Mouse (Mus musculus) CH12F3 (cell line): ENCODE measurements around the gene Itga6.

Experiments used
- in situ Hi-C: fragments of 300-500 bp; cut with MboI; formaldehyde crosslinking; loops from 2 replicates; pipeline ENCODE4 v1.14.3; 2020; ENCODE audit warnings: low sequenced_read_pairs

Gene Itga6

DNA sequence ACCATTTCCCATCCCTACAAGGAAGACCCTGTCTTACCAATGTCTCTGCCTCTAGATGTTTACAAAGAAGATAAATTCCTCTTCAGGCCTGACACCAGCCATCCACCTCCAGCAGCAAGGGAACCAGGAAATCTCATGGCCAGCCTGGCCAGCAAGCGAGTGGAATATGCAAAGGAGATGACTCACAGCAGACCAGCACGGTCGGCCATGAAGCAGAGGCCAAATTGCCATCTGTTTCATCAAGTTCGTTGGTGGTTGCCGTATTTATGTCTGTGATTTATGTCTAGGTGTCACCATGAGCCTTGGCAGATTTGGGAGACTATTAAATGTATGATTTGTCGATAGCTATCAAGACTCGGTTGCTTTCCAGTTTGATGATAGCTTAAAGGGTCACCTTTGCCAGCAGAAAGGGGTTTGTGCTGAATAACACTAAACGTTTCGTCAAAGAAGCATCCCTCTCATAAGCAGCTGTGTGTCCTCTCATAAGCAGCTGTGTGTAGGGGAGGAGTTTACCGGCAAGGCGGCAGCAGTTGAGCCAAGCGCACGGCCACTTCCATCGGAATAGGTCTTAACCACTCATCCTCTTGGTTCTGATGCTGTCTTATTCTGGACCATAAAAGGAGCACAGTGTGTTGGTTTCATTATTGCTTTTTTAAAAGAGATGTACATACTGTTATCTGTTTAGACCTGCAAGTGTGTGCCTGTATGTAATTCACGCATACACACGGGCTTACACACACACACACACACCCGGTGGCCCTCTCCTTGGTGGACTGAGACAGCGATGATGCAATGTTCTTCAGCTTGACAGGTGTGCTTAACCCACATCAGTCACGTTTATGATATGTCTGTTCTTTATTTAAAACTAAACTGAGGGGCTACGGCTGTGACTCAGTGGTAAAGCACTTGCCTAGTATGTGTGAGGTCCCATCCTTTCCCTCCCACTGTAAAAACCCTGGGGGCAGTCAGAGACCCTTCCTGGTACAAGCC lies 14.5 kb upstream of the Itga6 start:
- in situ Hi-C loops = no loop called here

DNA sequence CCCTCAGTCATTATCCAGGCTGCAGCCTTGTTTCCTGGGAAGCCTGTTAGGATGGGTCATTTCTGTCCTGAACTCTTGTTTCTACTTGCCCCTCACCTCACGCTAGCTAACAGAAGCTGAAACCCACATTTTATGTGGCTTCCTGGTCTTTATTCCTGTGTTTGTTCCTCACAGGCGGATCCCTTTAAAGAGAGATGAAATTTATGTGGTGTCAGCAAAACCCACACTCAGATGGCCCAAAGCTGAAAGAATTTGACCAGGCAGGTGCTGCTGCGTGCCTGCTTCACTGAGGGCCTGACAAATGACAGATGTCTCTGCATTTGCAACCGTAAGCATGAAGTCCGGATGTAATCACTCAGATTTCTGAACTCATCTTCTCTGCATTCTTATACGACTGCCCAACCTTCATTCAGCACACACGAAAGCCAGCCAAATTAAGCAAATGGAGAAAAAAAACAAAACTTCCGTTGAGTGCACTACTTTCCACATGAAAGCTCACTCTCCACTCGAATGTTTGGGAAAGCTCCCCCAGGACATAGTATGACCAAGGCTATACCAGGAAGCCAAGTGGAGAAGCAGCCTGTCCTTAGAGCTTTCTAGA lies 10.5 kb upstream of the Itga6 start:
- in situ Hi-C loops = no loop called here

DNA sequence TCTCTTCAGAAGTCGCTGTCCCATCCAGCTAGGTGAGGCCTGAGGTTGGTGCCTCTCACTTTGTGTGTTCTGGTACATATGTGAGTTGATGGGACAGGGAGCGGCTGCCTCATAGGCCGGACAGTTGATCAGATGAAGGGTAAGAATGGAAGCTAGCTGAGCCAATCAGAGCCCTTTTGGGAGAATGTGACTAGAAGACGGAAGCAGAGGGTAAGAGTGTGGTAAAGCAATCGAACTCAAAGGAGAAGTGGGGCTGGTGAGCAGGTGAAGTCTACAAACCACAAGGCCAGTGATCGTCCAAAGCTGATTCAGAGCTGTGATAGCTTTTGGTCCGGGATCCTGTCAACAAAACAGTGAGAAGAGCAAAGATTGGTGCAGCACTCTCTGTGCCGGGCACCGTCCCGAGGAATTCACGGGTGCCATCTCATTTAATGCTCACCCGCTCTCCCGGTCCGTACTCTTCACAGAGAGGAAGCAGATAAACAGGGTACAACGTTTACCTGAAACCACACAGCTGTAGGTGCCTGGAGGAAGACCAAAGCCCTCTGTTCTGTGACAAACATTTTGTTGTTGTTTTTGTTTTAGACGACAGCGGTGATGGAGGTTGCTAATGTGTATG lies 9.8 kb upstream of the Itga6 start:
- in situ Hi-C loops = no loop called here

DNA sequence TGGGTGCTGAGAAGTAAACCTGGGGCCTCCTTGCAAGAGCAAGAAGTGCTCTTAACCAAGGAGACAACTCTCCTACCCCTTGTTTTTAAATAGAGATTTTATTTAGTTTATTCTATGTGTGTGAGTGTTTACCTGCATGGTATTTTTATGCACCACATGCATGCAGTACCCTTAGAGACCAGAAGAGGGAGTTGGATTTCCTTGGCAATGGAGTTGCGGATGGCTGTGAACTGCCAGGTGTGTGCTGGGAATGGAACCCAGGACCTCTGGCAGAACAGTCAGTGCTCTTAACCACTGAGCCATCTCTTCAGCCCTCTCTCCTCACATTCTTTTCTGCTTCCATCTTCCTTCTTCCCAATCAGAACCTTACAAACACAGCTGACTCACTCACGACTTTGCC lies 9.2 kb upstream of the Itga6 start:
- in situ Hi-C loops = no loop called here

DNA sequence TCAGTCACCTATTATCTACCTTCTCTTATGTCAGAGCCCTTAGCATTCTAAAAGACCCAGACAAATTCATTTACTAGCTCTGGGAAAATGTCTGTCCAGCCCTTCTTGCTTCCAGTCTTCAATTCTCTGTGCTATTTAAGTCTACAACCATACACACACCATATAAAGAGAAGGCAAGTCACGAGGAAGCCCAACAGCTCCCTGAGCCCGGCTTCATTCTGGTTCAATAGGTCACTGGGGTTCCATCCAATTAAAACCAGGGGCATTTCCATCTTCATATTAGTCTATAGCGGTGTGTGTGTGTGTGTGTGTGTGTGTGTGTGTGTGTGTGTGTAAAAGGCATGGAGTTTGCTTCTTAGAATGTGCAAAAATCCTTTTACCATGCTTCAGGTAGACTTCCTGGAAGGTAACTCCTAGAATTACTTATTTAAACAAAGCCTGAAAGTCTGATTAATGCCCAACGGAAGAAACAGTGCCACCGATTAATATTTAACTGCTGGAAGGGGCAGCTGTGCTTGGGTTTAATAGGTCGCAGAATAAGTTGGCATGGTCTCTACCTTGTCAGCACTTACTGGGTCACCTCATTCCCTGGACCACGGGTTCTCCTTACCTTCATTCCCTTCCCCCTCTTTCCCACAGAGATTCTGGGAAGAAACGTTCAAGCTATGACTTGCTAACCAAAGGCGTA lies 6.1 kb upstream of the Itga6 start:
- in situ Hi-C loops = no loop called here

DNA sequence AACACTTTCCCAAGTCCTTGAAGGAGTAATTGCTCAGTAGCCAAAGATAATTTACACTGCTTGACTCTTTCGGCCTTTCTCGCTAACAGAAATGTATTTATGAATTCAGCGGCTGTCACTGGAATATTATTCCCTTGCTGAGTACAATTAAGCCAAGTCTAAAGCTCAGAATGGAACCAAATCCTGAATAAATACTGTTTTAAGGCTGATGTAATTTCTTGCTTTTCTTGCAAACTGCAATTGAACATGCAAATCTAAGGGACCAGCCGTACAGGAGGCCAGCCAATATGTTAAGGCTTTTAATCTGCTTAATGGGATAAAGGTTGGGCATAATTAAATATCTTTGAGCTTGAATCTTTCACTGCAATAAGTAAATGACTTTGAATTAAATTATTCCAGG lies 2.9 kb upstream of the Itga6 start:
- in situ Hi-C loops = no loop called here

DNA sequence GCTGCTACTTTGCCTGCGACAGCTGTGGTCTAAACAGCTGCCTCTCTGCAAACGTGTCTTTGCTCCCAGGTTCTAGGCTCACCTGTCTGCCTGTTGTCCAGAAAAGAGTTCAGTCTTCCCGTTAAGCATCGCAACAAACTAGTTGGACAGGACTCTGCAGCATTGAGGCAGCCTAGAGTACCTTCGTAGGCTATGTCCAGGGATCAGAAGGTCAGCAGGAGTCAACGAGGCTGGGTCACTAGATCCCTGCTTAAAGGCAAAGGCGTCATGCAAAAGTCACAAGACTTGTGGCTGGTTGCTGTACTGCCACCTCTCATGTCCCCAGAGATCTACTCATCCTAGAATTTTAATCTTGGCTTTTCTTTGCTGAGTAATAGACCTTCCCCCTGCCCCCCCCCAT lies 2.0 kb upstream of the Itga6 start:
- in situ Hi-C loops = no loop called here

DNA sequence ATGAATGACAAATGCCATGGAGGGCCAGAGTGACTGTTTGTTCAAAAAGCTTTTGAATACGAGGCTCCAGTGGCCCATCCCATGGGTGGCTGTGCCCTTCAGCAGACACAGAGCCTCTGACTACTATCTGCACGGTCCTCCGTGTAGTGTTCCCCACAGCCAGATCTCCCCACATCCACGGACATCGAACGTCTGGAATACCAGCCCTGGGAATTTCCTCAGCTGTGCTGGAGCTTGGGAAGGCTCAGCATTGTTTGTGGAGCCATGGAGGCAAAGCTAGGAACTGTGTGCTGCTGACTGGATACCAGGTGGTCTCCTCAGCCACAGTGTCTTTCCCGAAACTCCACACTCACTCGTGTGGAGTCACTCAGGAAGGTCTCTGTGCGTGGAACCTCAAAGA lies 1.1 kb upstream of the Itga6 start:
- in situ Hi-C loops = no loop called here

DNA sequence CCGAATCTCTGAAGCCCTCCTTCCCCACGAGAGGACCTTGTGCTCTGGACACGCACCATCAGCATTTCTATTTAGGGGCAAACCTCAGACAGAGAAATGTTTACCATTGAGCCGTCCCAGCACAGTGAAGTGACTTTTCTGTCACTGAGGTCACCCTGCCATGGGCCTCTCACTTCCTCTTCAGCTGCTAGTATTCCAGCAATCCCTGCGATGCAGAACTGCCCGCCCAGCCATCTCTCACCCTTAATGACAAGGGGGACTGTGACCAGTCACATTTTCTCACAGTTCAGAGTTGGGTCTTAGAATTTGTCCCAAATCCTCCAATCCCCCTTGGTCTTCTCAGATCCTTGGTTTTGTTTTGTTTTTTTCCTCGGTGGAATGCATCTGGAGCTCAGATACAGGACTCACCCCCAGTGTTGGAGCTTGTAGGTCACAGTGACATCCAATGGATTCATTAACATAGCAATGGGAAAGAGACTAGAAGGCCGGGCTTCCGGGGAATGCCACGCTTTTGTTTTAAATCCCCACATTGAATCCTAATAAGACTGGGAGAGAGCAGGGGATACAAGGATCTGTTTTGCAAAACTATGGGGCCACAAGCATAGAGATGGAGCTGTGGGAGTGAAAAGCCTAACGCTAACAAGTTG lies 432 bp upstream of the Itga6 start:
- in situ Hi-C loops = no loop called here

DNA sequence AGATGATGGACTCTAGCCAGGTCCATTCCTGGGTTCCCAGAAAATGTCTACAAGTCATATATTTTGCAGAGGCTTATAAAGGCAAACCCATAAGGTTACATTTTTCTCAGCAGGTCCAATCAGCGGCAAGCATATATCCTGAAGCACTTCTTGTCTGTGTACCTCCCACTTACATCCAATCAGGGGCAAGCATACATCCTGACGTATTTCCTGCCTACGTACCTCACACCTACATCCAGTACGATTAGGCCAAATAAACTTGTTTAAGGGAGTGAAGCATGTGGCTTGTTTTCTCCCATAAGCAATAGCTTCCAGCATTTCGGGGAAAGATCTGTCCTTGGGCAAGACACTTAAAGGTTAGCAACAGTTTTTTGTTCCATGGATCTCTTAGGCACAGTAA lies 3.0 kb downstream of the Itga6 start:
- in situ Hi-C loops = no loop called here

DNA sequence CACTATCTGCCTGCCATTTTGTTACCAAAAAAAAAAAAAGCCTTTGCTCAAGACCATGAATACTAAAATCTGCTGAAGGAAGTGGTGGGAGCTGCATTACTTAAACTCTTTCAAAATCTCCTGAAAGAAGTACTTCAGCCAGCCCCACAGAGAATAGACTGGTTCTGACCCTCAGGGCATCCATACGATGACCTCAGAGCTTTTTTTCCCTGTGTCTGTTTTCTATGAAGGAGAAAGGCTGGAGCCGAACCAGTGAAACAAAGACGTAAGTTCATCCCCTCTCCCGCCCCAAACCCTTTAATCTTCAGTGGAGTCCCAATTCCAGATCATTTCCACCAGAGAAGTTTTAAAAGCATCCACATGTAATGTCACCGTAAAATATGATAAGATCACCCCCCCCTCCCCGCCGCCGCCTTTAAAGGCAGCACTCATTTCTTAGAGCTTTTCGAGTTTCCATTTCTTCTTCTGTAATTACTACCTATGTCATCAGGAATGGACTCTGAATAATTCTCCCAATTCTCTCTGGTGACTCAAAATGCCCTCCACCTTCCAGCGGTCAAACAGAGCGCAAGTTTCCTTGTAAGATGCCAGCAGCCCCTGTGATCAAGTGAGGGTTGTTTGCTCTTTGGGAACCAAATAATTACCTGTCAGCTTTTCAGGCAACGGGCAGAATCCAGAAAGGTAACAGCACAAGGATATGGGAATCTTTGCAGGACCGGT lies 4.1 kb downstream of the Itga6 start:
- in situ Hi-C loops = no loop called here

DNA sequence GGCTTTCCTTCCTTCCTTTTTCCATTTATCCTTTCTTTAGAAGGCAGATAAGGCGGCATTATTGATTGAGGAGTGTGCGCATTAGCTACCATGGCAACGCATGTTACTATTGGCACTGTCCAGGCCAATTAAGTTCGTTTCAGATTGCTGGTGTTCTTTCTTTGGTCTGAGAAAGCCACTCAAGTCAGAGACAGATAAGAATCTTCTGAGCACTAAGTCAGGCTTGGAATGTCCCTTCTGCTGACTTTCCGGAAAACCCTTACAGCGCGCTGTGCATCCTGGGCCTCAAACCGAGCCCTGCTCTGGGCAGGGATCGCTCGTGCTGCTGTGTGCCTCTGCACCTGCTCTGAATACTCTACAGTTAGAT lies 4.7 kb downstream of the Itga6 start:
- in situ Hi-C loops = no loop called here

DNA sequence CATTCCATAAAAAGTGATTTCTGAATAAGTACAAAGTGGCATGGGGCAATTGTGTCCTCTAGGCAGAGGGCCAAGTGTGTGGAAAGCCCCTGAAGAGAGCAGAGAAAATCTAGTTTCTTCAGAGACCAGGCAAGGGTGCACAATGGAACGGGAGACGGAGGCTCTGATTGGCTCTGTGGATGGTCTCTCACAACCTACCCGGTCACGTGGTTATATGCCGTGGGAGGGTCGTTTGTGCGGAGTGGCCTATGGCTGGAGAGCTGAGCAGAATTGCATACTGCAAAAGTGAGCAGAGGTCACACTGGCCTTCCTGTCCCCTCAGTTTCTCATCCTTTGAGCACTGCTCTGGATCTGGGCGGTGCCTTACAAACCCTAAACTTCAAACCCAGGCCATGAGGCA lies 5.9 kb downstream of the Itga6 start:
- in situ Hi-C loops = no loop called here

DNA sequence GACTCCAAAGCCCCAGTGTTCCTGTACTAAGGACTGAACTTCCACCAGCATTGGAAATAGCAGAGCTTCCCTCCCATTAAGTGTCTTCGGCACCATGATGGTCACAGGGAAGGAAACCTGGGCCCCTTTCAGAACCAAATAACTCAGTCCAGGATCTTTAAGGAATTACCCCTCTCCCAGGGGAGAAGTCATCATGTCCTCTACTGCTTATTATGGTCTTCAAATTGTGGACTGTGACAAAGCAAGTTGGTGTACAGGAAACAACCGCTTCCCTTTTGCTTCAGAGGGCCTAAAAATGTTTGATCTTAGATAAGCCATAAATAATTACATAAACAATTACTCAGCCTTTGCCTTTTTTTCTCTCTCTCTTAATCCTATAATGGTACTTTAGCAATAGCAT lies 6.4 kb downstream of the Itga6 start:
- in situ Hi-C loops = no loop called here

DNA sequence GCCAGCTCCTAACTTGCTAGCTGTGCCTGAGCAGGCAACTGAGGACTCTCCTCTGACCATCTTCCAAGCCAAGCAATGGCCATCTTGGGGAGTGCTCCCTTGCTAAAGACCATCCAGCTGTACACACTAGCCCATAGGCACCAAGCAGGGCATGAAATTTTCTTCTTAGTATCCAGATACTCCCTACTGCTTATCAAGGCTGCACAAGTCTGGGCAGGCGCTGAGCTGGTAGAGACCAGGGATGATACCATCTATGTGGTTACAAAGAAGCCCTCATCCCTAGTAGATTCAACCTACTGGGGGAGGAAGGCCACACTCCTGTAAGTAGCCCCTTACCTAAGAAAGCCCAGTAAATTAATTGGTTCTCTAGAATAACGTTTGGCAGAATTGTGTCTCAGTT lies 7.0 kb downstream of the Itga6 start:
- in situ Hi-C loops = no loop called here

DNA sequence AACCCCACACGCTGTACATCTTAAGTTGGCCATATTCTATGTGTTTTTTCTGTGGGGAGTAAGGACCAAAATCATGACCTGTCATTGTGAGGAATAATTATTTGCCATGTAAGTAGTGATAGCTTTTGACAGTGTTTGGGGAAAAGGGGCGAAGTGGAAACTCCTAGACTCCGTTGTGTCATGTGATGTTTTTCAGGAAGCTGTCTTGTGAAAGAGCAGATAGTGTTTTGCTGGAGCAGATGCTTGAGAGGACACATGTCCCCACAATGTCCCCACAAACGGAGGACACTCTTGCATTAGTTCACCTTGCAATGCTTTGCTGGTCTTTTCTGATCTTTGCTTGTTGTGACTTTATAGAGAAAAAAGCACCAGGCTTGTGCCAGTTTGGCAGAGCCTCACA lies 7.7 kb downstream of the Itga6 start:
- in situ Hi-C loops = no loop called here

DNA sequence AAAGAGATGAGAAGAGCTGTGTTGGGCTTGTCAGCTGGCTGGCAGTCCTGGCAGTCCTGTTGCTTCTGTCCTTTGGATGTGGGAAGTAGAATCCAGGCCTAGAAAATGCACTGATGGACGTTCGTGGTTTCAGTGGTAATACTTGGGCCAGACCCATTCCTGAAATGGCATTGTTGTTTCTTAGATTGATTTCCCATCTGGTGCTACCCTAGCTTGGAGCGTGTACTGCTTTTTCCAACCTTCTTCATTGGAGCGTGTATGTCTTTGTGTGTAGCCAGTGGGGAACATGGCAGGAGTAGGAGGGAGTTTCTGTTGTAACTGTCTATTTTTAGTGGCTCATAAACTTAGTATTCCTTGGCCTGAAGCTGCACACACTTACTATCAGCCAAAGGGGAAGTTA lies 10.3 kb downstream of the Itga6 start:
- in situ Hi-C loops = no loop called here

DNA sequence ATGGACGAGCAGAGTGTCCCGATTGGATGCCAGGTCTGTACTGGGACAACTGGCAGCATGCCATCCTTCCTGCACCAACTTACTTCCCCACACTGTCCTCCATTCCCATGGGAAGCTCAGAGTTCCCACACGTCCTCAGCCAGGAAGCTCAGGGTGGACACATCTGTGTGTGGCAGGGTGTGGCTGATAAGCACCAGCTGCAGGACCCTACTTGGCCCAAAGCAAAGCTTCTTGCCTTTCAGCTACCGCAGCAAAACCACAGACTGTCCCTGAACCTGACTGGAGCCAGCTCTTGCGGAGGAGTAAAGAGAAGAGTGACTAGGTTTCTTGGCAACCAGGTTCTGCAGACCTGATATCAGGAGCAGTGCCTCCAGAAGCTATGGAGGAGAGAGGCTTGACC lies 11.7 kb downstream of the Itga6 start:
- in situ Hi-C loops = no loop called here

DNA sequence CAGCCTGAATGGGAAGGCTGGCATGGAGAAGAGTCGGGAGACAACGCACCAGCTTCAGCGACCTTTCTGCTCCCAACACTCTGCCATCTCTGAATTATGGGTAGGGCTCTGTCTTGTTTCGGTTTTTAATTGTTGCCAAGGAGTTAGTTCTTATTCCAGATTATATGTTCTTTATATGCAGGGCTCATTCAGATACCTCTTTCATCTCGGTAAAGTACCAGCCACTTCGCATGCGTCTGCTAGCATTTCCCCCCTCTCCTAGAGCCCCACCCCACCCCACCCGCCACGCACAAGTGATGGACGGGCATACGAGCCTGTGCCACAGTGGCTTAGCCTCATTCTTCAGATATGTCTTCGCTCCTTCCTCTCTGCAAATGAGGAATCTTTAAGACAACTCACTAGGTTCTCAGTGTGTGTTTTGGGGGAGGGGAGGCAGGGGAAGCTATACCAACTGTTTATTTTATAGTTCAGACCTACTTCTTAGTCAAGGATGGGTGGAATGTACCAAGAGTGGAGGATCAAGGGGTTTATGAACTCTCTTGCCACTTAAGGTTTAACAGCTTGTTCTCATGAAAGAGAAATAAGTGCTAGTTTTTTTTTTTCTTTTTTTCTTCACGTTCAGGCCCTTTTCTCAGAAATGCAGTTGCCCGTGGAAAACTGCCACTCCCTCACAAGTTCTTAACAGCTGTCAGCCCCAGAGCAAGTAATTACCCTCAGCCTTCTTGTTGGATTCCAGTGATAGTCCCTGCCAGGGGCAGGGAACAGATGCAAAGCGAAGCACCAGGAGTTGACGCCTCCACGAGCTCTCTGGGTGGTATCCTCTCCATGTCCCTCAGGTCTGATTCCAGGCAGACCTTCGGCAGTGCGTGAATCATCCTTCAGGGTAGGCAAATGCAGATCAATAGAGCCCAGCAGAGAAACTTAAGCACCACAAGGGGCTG lies 13.4 kb downstream of the Itga6 start:
- in situ Hi-C loops = no loop called here
